Mouse (Mus musculus) kidney, postnatal 14 days (tissue): ENCODE data around the gene Sema3b.

Source experiments
- DNase-seq: peaks from one replicate; pipeline ENCODE4 v3.0.0; 2022; ENCODE audit warnings: mixed read lengths

The Sema3b gene

DNA sequence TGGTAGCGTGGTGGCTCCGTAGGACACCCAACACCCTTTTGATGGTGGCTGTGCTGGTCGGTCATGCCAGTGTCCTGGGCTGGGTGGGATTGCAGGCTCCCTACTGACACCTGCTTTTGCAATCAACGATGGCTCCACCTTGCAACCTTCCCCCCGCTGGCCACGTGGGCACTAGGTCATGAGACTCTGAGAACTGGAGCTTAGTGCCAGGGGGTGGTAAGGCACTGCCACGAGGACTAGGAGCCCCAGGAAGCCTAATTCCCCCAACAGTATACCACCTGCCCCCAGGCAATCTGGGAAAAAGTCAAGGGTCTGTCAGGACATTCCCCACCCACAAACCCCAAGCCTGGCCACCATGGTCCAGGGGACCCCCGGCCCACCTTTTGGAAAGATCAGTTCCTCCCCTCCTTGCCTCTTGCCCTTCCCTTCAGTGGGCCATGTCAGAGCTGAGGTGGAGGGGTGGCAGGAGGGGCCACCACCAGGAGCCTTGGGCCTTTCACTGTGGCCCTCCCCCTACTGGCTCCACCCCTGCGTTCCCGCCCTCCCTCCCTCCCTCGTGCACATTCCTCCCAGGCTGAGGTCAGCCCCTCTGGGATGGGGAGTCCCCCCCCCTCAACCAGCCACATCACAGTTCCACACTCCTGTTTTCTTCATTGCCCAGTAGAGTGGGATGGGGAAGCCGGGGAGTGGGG, at the start of gene Sema3b:
Sema3b (minus strand) TSS at position 489 of the 692 bp plus-strand sequence.
- DNase-seq, result peak; percentile 67

DNA sequence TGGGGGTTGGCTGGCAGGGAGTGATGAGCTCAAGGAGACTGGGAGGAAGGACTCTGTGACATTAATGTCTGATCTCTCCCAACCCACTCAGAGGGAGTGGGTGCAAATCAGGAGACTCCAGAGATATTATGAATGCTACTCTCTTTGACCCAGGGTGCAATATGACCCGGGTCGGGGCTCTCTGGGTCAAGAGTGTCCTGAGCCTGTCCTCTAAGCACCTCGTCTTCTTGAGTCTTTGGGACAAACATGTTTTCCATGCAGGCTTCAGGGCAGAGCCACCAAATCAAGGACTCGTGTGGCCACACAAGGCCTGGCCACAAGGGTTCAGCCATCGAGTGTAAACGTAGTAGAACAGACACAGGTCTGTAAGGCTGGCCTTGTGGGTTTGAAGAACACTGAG, 49.1 kb upstream of the Sema3b start:
- no peak for DNase-seq

DNA sequence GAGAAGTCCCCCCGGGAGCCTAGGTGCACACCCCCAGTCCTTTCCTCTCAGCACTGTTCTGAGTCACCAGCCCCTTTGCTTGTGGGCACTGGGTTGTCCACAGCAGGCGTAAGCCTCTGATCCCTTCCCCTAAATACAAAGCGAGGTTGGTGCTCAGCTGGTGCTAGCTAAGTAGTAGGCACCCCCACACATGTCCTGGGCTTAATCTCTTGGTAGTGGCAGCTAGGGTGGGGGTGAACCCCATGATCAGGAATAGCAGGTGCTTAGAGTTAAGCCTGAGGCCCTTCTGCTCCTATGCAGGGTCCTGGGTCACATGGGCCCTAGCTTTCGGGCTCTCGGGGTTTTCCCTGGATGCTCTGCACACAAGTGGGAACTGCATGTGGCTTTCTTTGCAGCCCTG, 48.1 kb upstream of the Sema3b start:
- DNase-seq, result no peak

DNA sequence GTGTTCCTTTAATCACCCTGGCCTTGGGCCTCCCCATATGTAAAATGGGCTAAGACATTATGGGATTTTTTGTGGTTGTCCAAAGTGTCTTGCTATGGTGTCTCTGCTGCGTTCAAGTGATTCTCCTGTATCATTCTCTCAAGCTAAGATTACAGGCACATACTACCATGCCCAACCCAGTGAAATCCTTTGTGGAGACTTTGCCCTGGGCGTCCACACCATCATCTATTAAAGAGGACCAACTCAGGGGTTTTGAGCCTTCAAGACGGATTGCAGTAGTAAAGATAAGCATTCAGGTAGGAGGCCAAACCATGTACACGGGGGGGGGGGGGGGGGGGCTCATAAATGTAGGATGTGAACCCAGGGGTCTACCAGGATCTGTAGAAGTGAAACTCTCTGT, 45.6 kb upstream of the Sema3b start:
- no peak for DNase-seq

DNA sequence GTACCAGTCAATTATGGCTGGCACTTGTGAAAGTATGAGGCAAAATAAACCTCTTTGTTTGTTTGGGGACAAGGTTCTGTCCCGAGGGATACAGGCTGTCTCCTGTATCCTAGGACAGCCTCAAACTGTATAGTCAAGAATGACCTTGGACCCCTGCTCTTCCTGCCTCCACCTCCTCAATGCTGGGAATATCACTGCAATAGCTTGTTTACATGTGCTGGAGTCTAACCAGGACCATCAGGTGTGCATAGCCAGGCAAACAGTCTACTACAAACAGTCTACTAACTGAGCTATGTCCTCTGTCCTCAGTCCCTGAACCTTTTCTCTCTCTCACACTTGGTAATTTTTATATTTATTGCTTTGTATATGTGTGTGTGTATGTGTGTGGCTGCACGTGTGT, 44.4 kb upstream of the Sema3b start:
- DNase-seq, result no peak

DNA sequence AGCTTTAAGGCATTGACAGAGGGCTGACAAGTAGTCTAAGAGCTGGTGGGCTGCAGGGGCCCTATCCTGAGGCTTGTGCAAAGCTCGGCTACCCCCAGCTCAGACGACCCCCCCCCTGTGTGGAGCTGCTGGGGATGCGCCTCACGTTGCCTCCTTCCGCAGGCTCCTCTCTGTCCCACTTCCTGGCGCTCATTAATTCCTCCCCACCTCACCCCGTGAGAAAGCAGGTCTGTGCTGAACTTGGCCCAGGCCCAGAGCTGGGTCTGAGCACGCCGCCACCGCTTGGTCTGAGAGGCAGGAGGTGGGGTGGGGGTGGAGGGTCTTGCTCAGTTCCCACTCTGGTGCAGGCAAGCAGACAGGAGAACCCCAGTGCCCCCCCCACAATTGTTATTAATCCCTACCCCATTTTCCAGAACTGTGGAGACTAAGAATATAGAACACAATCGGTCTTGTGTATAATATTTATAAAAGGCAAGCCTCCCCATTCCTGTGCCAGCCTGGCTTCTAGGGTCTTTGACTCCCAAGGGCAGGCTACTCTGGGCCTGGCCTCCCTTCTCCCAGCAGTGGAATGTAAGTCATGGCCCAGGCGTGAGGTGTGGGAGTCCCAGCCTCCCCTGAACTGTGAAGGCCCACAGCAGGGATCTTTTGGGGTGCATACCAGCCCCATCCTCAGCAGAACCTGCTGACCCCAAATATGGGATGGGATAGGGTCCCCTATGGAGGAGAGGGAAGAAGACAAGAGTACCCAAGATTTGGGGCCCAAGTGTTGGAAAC, 41.9 kb upstream of the Sema3b start:
- no peak for DNase-seq

DNA sequence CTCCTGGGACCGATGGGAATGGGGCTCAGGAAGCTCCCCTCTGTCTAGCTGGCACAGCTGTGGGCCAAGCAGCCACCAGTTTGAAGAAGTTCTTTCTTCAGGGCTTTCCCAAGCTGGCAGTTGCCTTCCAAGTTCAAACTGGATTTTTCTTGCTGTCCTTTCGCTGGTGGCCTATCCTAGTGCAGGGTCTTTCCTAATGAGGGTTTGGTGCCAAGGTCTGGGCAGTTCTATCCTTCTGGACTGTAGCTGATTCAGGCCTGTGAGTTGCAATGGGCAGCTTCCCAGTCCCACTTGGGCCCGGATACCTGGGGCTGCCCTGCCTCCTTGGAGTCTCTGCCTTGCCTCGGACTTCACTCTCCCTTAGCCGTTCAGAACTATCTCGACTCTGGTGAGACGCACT, 41.2 kb upstream of the Sema3b start:
- DNase-seq, result no peak

DNA sequence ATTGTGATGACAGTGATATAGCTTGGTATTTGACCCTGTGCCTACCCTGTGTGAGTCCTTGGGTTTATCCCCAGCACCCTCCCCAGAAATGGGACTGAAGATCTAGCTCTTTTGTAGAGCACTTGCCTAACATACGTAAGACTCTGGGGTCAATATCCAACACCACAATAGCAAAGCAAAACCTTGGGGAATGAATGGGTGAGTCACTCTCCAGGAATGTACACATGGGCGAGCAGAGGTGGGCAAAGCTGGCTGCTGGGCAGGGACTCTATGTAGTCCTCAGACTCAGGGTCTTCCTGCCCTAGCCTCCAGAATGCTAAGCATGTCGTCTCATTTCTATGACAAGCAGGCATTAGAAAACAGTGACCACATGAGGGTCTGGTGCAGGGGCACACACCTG, 39.7 kb upstream of the Sema3b start:
- no peak for DNase-seq

DNA sequence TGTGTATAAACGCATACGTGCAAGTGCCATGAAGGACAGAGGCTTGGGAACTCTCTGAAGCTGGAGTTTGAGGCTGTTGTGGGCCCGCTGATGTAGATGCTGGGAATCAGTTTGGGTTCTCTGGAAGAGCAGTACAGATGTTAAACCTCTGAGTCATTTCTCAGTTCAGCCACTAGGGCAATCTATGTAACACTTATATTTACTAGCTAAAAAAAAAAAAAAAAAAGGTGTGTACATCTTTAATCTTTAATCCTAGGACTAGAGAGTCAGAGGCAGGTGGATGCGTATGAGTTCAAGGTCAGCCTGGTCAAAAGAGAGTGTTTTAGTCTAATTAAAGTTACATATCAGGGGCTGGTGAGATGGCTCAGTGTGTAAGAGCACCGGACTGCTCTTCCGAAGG, 37.9 kb upstream of the Sema3b start:
- DNase-seq, result no peak

DNA sequence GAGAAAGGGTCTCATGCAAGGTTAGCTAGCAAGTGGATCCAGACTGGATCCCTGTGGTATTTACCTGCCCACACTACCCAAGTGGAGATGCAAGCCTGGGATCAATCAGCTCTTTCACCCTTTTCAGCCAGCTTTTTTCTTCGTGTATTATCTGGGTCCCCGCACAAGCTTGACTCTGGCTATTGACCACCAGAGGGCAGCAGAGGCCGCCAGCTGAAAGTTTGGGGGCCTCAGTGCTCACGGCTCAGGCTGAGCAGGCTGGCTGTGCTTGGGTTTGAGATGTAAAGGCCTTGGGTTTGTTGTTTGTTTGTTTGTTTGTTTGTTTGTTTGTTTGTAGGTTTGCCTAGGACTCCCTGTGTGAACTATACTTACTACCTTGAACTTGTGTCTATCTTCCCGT, 36.5 kb upstream of the Sema3b start:
- DNase-seq, result peak; percentile 85

DNA sequence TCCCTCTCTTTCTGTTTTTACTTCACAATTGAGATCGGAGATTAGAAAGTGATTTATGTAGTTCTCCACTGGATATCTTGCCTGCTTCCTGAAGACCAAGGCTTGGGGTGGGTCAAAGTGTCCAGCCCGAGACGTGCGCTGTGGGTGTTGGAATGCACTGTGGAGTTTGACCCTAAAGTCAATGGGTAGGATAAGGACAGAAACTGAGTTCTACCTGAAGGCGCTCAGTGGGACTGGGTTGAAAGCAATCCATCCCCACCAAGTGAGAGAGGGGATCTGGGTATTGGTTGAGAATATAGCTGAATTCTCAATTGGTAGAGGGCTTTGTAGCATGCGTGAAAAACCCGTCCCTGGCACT, 36.1 kb upstream of the Sema3b start:
- DNase-seq, result peak; percentile 57

DNA sequence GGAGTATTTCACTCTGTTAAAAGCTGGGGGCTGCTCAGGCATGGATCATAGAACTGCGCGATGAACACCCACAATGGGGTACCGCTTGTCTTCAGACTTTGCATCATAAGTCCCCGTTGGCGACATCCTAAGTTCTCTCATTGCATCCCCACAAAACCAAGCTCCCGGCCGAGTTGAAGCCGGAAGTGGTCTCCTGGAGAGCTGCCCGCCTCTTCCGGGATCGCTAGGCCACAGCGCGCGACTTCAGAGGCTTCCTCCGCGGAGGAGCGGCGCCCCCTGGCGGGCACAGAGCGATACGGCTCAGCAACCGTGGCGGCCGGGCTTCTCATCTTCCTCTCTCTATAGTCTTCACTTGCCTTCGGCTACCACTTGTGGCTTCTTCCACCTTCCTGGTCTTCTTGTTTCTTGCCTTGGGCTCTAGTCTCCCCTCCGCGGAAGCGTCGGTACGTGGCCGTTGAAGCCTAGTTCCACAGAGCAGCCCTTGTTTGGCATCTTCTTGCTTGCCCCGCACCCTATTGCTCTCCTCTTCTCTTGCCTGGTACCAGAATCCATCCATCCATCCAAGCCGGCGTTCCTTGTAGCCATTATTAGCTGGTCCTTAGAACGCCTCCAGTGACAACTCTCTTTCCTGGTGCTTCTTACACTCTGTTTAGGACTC, 35.6 kb upstream of the Sema3b start:
- DNase-seq, result peak; percentile 94

DNA sequence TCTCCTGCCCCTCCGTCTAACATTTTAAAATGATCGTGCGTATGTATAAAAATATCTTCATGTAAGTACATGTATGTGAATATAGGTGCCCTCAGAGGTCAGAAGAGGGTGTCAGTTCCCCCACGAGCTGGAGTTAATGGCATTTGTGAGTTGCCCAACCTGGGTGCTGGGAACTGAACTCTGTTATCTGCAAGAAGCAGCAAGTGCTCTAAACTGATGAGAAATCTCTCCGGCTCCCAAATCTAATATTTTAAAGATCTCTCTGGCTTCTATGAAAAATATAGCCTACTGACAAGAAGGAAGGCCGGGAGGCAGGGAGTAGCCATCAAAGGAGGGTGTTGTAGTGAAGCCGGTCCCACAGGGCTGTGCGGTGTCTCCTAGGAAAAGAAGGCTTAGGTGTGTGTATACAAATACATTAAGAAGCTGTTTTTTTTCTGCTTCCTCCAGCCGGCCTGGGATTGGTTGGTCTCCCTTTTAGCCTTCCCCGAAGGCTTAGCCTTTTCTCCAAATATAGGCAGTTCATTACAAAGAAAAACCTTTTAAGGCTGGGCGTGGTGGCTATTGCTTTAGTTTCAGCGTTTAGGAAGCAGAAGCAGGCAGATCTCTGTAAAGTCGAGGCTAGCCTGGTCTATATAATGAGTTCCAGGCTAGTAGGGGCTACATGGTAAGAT, 34.6 kb upstream of the Sema3b start:
- DNase-seq, result no peak

DNA sequence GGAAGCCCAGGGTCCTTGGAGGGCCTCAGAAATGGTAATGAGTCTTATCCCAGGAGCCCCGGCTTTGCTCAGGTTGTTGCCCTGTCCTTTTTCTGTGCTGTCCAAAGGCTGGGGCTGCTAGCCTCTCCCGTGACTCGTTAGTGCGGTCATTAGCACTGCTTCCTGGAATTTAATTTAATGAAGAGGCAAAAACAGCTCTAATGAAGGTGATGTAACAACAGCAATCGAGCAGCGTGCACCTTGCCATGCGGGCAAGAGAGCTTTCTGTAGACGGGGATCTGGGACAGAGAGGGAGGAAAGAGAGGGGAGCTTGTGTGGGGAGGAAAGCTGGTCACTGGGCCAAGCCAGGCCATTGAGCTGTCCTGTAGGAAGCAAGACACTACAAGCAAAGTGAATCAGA, 32.6 kb upstream of the Sema3b start:
- no peak for DNase-seq

DNA sequence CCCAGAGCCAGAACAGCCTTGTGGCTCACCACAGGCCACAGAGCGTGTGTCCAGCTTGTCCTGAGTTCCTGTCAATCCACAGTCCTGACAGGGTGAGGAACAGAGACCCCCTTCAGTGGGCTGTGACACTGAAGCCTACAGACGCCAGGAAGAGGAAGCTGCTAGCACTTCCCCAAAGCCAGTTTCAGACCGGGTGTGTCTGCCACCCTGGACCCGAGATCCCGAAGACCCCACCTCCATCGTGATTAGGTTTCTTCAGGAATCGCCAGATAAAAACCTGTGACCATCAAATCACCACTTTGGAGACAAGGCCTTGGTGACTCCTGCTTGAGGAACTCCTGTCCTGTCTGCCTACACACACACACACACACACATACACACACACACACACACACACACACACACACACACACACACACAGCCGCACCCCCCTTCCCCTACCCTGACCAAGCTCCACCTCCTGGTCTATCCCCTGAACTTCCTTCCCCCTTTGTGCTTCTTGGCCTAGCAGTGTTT, 31.3 kb upstream of the Sema3b start:
- peak; percentile 42 for DNase-seq

DNA sequence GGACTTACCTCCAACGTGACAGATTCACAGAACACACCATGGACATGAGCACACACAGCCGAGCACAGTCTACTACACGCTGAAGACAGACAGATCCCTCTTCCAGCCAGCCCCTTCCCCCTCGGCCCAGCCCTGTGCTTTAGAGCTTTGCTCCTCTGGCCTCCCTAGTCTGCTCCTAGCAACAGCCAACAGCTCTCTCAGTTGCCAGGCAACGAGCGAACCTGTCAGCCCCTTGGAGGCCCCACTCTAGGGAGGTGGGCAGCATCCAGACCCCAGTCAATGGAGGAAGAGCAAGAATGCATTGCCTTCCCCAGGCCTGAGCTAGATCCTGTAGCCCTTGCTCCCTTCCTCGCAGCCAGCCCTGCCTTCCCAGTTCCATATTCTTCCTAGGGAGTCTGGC, 28.0 kb upstream of the Sema3b start:
- DNase-seq, result no peak

DNA sequence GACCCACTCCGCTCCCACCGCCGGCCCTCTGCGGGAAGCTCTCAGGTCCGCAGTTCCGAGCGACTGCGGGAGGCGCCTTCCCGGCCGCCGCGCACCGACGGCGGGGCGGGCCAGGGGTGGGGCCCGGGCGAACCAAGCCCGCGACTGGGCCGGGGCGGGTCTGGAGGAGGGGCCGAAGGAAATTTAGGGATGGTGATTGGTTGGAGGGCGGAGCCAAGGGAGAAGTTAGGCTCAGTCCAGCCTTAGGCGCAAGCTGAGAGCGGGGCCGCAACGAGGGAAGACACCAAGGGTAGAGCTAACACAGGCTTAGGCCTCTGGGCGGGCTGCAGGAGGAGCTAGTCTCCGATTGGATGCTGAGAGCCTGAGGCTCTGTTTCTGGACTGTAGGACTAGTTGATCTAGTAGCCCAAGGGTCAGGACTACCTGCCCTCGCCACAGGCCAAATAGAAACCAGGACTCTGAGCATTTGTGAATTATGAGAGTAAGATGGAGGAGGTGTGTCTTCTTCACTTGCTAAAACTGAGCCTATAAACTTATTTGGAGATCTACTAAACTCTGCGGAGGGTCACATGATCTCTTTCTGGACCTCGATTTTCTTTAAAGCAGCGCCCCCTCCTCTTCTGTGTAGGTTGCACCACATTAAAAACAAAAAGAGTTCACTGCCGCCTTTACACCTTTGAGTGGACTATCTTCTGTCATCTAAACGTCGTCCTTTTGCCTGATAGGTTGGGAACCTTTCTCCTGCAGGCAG, 26.4 kb upstream of the Sema3b start, which contains the start of gene Gnai2:
Gnai2 (minus strand) TSS at position 89 of the 750 bp plus-strand sequence.
- peak; percentile 98 for DNase-seq

DNA sequence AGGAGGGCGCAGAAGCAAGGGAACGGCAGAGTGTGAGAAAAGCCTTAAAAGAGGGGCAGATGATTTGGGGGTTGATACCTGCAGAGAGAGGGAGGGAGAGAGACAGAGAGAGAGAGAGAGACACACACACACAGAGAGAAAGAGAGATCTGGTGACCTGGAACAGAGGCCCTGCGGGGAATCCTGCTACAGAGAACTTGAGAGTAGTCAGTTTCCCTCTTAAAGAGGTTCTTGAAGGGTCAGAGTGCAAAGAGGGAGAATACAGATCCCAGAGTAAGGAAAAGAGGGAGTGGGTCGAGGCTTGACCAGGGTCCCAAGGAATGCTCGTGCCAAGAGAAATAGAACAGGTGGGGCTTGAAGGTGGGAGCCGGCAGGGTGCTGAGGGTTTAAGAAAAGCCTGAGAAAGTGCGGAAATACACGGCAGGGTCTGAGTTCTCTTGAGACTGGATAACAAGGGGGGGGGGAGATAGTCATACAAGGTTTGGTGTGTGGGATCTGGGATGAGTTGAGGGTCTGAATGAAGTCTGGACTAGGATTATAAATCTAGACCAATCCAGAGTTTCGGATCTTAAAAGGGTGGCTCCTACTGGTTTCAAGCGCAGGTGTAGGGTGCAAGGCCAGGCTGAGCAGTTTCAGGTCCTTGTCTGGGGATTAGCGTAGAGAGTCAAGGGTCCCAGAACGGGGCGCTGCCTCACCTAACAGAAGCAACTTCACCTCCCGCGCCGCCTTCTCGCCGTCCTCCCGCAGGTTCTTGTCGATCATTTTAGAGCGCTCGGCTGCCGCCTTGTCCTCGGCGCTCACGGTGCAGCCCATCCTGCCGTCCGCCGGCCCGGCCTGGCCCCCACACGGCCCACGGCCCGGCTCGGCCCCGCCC, 25.6 kb upstream of the Sema3b start:
- peak; percentile 14 for DNase-seq

DNA sequence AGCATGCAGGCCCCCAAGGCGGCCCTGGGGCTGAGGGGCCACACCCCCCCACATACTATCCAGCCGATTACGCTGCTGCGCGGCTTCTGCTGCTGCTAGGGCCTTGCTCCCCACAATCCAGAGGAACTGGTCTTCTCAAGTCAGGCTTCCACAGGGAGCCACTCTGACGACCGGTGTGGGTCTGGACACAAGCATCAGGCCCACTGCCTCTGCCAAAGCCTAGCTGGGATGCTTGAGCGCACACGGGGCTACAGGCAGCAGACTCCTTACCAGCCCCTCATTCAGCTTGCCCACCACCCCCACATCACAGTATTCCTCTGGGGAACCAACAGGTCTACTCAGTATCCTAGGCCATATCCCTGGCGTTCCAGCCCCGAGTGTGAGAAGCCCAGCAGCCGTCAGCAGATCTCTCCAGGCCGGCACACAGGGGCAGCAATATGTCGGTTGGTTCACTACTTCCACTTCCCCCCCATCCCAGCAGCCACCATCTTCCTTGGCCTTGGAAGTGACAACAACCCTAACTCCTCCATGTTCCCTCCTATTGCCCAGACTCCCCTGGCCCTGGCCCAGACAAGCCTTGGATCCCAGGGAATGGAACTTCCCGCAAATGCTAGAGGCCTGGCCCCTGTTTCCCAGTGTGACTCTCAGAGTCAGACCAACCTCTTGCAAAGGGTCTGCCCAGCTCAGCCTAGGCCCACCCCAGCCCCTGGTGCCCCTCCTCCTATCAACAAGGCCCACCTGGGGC, 24.8 kb upstream of the Sema3b start:
- peak; percentile 45 for DNase-seq

DNA sequence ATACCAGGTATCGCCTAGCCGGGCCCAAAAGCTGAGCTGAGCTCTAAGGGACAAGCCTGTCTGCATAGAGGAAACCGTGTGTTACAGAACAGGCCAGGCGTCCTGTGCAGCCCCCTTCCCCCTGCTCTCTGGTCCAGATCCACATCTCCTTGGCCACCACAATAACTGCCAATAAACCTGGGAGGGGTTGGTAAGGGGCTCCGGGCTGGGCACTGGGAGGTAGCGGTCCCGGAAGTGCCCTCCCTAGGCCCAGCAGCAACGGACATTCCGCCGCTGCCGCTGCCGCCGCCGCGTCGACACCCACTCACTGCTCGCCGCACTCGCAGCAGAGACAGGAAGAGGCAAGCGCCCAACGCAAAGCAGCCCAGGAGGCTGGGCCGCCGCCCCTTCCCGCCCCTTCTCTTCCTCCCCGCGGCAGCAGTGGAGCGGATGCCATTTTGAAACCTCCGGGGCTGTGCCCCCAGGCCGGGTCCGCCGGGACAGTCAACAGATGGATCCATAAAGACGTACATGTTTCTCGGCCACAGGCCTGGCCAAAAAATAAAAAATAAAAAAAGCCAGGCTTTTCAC, 24.1 kb upstream of the Sema3b start:
- DNase-seq, result peak; percentile 90
